Comparison of ENCODE assay signal across 8 mouse cellular contexts in genomic region chr11:117871911-117872584, GRCm38 (mm10). TPM values are rescaled to one million over a fixed set of nuclear protein-coding genes. Genes with fewer than 3 reads are reported as not detected.
DNase-seq lines count a peak whose midpoint lies in the region; ATAC-seq and TF ChIP-seq lines count a peak whose summit lies in the region.

No protein-coding gene starts in this region.

- no peak for DNase-seq in heart, adult 9 months (ENCODE audit: low spot score in 2 of 2)
- peak; percentile 42 for DNase-seq in lung, postnatal 10 days
- DNase-seq in spleen, postnatal 36 days (ENCODE audit: low spot score in 2 of 2): peak; percentile 82
- no peak for DNase-seq in cerebellum, postnatal 25 days
- no peak for DNase-seq in left cerebral cortex, adult 11 months (ENCODE audit: low spot score)

- ATAC-seq in heart, embryonic 16.5 days (replicated peaks; ENCODE audit: extremely low read depth, insufficient read depth, low FRiP score): peak; percentile 34
- ATAC-seq in erythroblast, adult 5-6 weeks (replicated peaks; ENCODE audit: low FRiP score, poor library complexity, severe bottlenecking): no peak

- no peaks in the 10 kb centered on the region for H3K27me3 ChIP-seq in heart, embryonic 16.5 days (ENCODE audit: control insufficient read depth, insufficient read depth, low read length)

- TF ChIP-seq POLR2A in bone marrow macrophage, adult 2 months (IDR thresholded peaks at IDR 0.05; ENCODE audit: borderline replicate concordance, low read depth, low read length): no peak

- peak overlapping the region; percentile 97 for H3K4me2 ChIP-seq in heart, embryonic 16.5 days (ENCODE audit: low read depth, low read length)

- no peaks in the 10 kb centered on the region for H3K36me3 ChIP-seq in heart, embryonic 16.5 days (ENCODE audit: control insufficient read depth, insufficient read depth)

- H3K9ac ChIP-seq in heart, embryonic 16.5 days (ENCODE audit: low read length): no peak overlapping the region

- H3K4me3 ChIP-seq in heart, embryonic 16.5 days (ENCODE audit: low read length): no peak overlapping the region
- H3K4me3 ChIP-seq in bone marrow macrophage, adult 2 months (ENCODE audit: insufficient read depth, low read length): peak overlapping the region; percentile 92

- WGBS in heart, embryonic 16.5 days: 64% methylated on average over 12 of the region's 12 CpGs

- no peaks in the 10 kb centered on the region for H3K9me3 ChIP-seq in heart, embryonic 16.5 days (replicated peaks; ENCODE audit: control insufficient read depth, low read length)

- peaks cover 19% of the 10 kb centered on the region for H3K4me1 ChIP-seq in heart, embryonic 16.5 days (ENCODE audit: control insufficient read depth, insufficient read depth, low read length)
- peaks cover 12% of the 10 kb centered on the region for H3K4me1 ChIP-seq in bone marrow macrophage, adult 2 months (ENCODE audit: control insufficient read depth, insufficient read depth, low read length)

- TF ChIP-seq CTCF in bone marrow macrophage, adult 2 months (IDR thresholded peaks at IDR 0.05; ENCODE audit: low read depth, low read length): no peak

- peak overlapping the region; percentile 76 for H3K27ac ChIP-seq in heart, embryonic 16.5 days (ENCODE audit: low read length)
- no peak overlapping the region for H3K27ac ChIP-seq in bone marrow macrophage, adult 2 months (ENCODE audit: insufficient read depth, low read depth, low read length)

RNA-seq across cellular contexts. Expression of gene Tha1, which starts 1.2 kb away (rescaled TPM):
- 6.5 and 7.4 TPM in 2 replicates for polyA plus RNA-seq in heart, embryonic 16.5 days (2015; fragmentation: Nextera tagmentation; extraction: Ambion mirVana)
- 2.8 and 4.5 TPM in 2 replicates for polyA plus RNA-seq in bone marrow macrophage, adult 2 months (2012; ENCODE audit: insufficient read depth, insufficient read length, missing spikeins)
- not detected in 2 replicates for total RNA-seq in erythroblast, adult 5-6 weeks (2015; ENCODE audit: low replicate concordance)
- total RNA-seq in erythroblast, adult 5-6 weeks (2017; ENCODE audit: low replicate concordance): 1.6 TPM in 1 of 2 replicates, not detected in the other

RNA-seq across cellular contexts. Expression of gene Tmem235, which starts 11.5 kb away (rescaled TPM):
- polyA plus RNA-seq in heart, embryonic 16.5 days (2015; fragmentation: Nextera tagmentation; extraction: Ambion mirVana): not detected in 2 replicates
- polyA plus RNA-seq in bone marrow macrophage, adult 2 months (2012; ENCODE audit: insufficient read depth, insufficient read length, missing spikeins): not detected in 2 replicates
- not detected in 2 replicates for total RNA-seq in erythroblast, adult 5-6 weeks (2015; ENCODE audit: low replicate concordance)
- not detected in 2 replicates for total RNA-seq in erythroblast, adult 5-6 weeks (2017; ENCODE audit: low replicate concordance)

RNA-seq across cellular contexts. Expression of gene Birc5, which starts 23.0 kb away (rescaled TPM):
- polyA plus RNA-seq in heart, embryonic 16.5 days (2015; fragmentation: Nextera tagmentation; extraction: Ambion mirVana): 228 and 244 TPM in 2 replicates
- polyA plus RNA-seq in bone marrow macrophage, adult 2 months (2012; ENCODE audit: insufficient read depth, insufficient read length, missing spikeins): 97.3 and 103 TPM in 2 replicates
- 83.4 and 115 TPM in 2 replicates for total RNA-seq in erythroblast, adult 5-6 weeks (2015; ENCODE audit: low replicate concordance)
- total RNA-seq in erythroblast, adult 5-6 weeks (2017; ENCODE audit: low replicate concordance): 178 and 180 TPM in 2 replicates

RNA-seq across cellular contexts. Expression of gene Tk1, which starts 46.2 kb away (rescaled TPM):
- 108 and 114 TPM in 2 replicates for polyA plus RNA-seq in heart, embryonic 16.5 days (2015; fragmentation: Nextera tagmentation; extraction: Ambion mirVana)
- 56.8 and 70.1 TPM in 2 replicates for polyA plus RNA-seq in bone marrow macrophage, adult 2 months (2012; ENCODE audit: insufficient read depth, insufficient read length, missing spikeins)
- total RNA-seq in erythroblast, adult 5-6 weeks (2015; ENCODE audit: low replicate concordance): 89.2 and 89.4 TPM in 2 replicates
- total RNA-seq in erythroblast, adult 5-6 weeks (2017; ENCODE audit: low replicate concordance): 157 and 212 TPM in 2 replicates

RNA-seq across cellular contexts. Expression of gene Afmid, which starts 46.3 kb away (rescaled TPM):
- 17.5 and 20.8 TPM in 2 replicates for polyA plus RNA-seq in heart, embryonic 16.5 days (2015; fragmentation: Nextera tagmentation; extraction: Ambion mirVana)
- polyA plus RNA-seq in bone marrow macrophage, adult 2 months (2012; ENCODE audit: insufficient read depth, insufficient read length, missing spikeins): 3.5 and 9.9 TPM in 2 replicates
- total RNA-seq in erythroblast, adult 5-6 weeks (2015; ENCODE audit: low replicate concordance): 37.0 and 47.3 TPM in 2 replicates
- 67.8 and 81.4 TPM in 2 replicates for total RNA-seq in erythroblast, adult 5-6 weeks (2017; ENCODE audit: low replicate concordance)

Comparison
In these comparisons a context has a peak if more than half of its experiments do, and no peak if none do; other contexts are left out.
1. DNase-seq: peak in lung, postnatal 10 days (single experiment) and spleen, postnatal 36 days (2 of 2); none in heart, adult 9 months (0 of 2), cerebellum, postnatal 25 days (0 of 2) and left cerebral cortex, adult 11 months (single experiment).